Mouse (Mus musculus) embryonic facial prominence, embryonic 15.5 days (tissue): ENCODE measurements at regions not wholly inside any gene's neighbourhood (a gene's known extent, or its start where the extent isn't known, plus 50 kb on each side); places are given as distances from the start of the nearest gene placed in this dataset.

ENCODE experiments used
- ATAC-seq: fragments of 200-750 bp; cut with Nextera tagmentation; 2 replicates; pipeline ENCODE4 v1.8.0; 2017; ENCODE audit warnings: low read depth, moderate TSS enrichment; ENCODE audit not compliant: insufficient number of reproducible peaks, low FRiP score, low TSS enrichment
- H3K27ac ChIP-seq: fragments of 300-500 bp; sonication (generic); replicated peaks from 2 replicates; pipeline ENCODE4 v1.5.1; 2015; ENCODE audit warnings: mild to moderate bottlenecking, inconsistent platforms
- H3K27me3 ChIP-seq: fragments of 300-500 bp; sonication (generic); 2 replicates; pipeline ENCODE4 v1.6.1; 2015; ENCODE audit warnings: inconsistent platforms
- H3K36me3 ChIP-seq: fragments of 300-500 bp; sonication (generic); 2 replicates; pipeline ENCODE4 v1.6.1; 2015; ENCODE audit warnings: mild to moderate bottlenecking, inconsistent platforms
- H3K4me1 ChIP-seq: fragments of 300-500 bp; sonication (generic); 2 replicates; pipeline ENCODE4 v1.6.1; 2015; ENCODE audit warnings: inconsistent platforms
- H3K4me2 ChIP-seq: fragments of 300-500 bp; sonication (generic); replicated peaks from 2 replicates; pipeline ENCODE4 v1.6.1; 2015; ENCODE audit warnings: mild to moderate bottlenecking, inconsistent platforms
- H3K4me3 ChIP-seq: fragments of 300-500 bp; sonication (generic); replicated peaks from 2 replicates; pipeline ENCODE4 v1.5.1; 2015; ENCODE audit warnings: mild to moderate bottlenecking, inconsistent platforms
- H3K9ac ChIP-seq: fragments of 300-500 bp; sonication (generic); 2 replicates; pipeline ENCODE4 v1.6.1; 2015; ENCODE audit warnings: inconsistent platforms
- H3K9me3 ChIP-seq: fragments of 300-500 bp; sonication (generic); replicated peaks from 2 replicates; pipeline ENCODE4 v1.6.1; 2016; ENCODE audit warnings: inconsistent platforms
- WGBS: fragments of 180-500 bp; shearing (Covaris S2); methylation state at CpG from one replicate; pipeline ENCODE4 v1.1.7; 2015; 5-methylcytosine and 5-hydroxymethylcytosine counted together

GRCm38 (mm10) chr14:120102010-120102748 lies 59.9 kb upstream of the Oxgr1 start:
- 45% methylated on average over 7 of the region's 7 CpGs for WGBS
- no peaks in the 10 kb centered on the region for H3K4me1 ChIP-seq
- no peaks in the 10 kb centered on the region for H3K36me3 ChIP-seq
- no peak overlapping the region for H3K27ac ChIP-seq
- ATAC-seq: no peak
- no peaks in the 10 kb centered on the region for H3K27me3 ChIP-seq
- no peak overlapping the region for H3K4me2 ChIP-seq
- no peak overlapping the region for H3K4me3 ChIP-seq
- 0 out of 2 replicates have a peak, but pooled peaks cover 3% of the 10 kb centered on the region for H3K9me3 ChIP-seq
- no peak overlapping the region for H3K9ac ChIP-seq

GRCm38 (mm10) chr14:120102749-120103142 lies 60.5 kb upstream of the Oxgr1 start:
- Histone ChIP-seq H3K9me3 (0 out of 2 replicates have a peak, but pooled peaks cover 3% of the 10 kb centered on the region), H3K4me1 (no peaks in the 10 kb centered on the region), H3K27ac (no peak overlapping the region), H3K36me3 (no peaks in the 10 kb centered on the region), H3K27me3 (no peaks in the 10 kb centered on the region), H3K4me3 (no peak overlapping the region), H3K9ac (no peak overlapping the region), H3K4me2 (no peak overlapping the region)
- 28% methylated on average over 1 of the region's 1 CpGs for WGBS
- no peak for ATAC-seq

DNA sequence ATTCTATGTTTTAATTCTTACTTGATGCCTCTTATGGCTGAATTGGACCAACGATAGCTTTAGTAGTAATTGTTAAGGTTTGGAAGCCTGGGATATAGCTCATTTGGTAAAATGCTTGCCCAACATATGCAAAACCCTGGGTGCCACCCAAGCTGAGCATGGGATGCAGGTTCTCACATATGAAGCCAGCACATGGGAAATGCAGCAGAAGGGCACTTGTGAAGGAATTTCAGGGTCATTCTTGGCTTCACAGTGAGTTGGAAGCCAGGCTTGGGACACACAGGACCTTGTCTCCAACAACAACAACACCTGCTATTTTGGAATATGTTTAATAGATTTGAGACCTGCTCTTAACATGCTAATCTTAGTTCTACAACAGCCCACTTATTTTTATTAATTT lies 67.6 kb upstream of the Oxgr1 start:
- Histone ChIP-seq H3K4me1 (no peaks in the 10 kb centered on the region), H3K9ac (no peak overlapping the region)

DNA sequence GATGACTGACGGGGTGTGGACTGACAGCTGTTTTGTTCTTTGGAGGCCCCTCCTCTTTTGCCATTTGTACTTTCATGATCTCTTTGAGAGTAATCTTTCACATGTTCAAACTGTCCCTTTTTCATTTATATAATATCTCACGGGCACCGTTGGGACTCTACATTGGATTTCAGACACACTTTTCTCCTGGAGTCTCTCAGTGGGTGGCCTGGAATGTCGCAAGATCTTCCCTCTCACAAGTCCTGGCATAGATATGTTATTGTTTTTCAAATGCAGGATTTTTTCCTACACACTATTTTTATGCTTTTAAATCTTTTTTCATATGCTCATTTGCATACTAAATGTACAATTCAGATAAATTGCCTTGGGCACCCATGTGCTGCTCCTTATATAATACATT lies 71.1 kb upstream of the Oxgr1 start:
- Histone ChIP-seq H3K4me3 (no peak overlapping the region), H3K4me1 (no peaks in the 10 kb centered on the region), H3K9me3 (no peaks in the 10 kb centered on the region), H3K27me3 (no peaks in the 10 kb centered on the region), H3K27ac (no peak overlapping the region), H3K4me2 (no peak overlapping the region), H3K36me3 (no peaks in the 10 kb centered on the region), H3K9ac (no peak overlapping the region)
- 47% methylated on average over 4 of the region's 4 CpGs for WGBS
- no peak for ATAC-seq

More for the DNA sequence above, 67.6 kb upstream of the Oxgr1 start:
- H3K9me3 ChIP-seq: no peaks in the 10 kb centered on the region
- no peak overlapping the region for H3K4me3 ChIP-seq
- no peak overlapping the region for H3K4me2 ChIP-seq
- WGBS: 96% methylated on average over 1 of the region's 1 CpGs
- no peaks in the 10 kb centered on the region for H3K27me3 ChIP-seq
- no peaks in the 10 kb centered on the region for H3K36me3 ChIP-seq
- no peak for ATAC-seq
- H3K27ac ChIP-seq: no peak overlapping the region

GRCm38 (mm10) chr14:120118582-120118981 lies 76.3 kb upstream of the Oxgr1 start:
- H3K9ac ChIP-seq: no peak overlapping the region
- no peak overlapping the region for H3K27ac ChIP-seq
- ATAC-seq: no peak
- H3K4me1 ChIP-seq: no peaks in the 10 kb centered on the region
- H3K4me3 ChIP-seq: no peak overlapping the region
- no peaks in the 10 kb centered on the region for H3K27me3 ChIP-seq
- no peaks in the 10 kb centered on the region for H3K9me3 ChIP-seq
- H3K4me2 ChIP-seq: no peak overlapping the region
- no peaks in the 10 kb centered on the region for H3K36me3 ChIP-seq
- WGBS: 83% methylated on average over 7 of the region's 7 CpGs

- no peak overlapping the region for H3K9ac ChIP-seq
- H3K4me3 ChIP-seq: no peak overlapping the region
- H3K27me3 ChIP-seq: no peaks in the 10 kb centered on the region
- no peak overlapping the region for H3K4me2 ChIP-seq
- H3K4me1 ChIP-seq: no peaks in the 10 kb centered on the region
- no peaks in the 10 kb centered on the region for H3K36me3 ChIP-seq
- 83% methylated on average over 5 of the region's 5 CpGs for WGBS
- H3K9me3 ChIP-seq: no peaks in the 10 kb centered on the region
- no peak overlapping the region for H3K27ac ChIP-seq
- ATAC-seq: no peak
These were observed 76.9 kb upstream of the Oxgr1 start for GRCm38 (mm10) chr14:120119094-120119501.

DNA sequence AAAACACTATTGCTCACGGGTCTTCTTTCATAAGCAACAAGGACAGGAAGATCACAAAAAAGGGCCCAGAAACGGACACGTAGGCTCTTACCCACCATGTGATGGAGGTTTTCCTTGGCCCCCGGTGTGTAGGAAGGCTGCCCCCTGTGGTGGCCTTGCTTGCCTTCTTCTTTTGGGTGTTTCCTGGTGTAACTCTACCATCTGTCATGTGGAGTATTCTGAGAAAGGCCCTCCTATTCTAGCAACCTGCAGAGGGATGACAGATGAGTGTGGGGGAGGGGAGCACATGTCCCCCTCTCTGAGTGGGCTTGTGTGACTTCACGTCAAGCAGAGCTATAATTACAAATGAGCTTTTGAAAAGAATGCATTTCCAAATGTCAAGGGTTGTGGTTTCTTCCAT lies 77.3 kb upstream of the Oxgr1 start:
- WGBS: 70% methylated on average over 5 of the region's 5 CpGs

GRCm38 (mm10) chr14:120120261-120120660 lies 78.0 kb upstream of the Oxgr1 start:
- Histone ChIP-seq H3K9ac (no peak overlapping the region), H3K4me2 (no peak overlapping the region), H3K4me1 (no peaks in the 10 kb centered on the region), H3K36me3 (no peaks in the 10 kb centered on the region), H3K9me3 (no peaks in the 10 kb centered on the region), H3K27ac (no peak overlapping the region), H3K4me3 (no peak overlapping the region), H3K27me3 (no peaks in the 10 kb centered on the region)
- no peak for ATAC-seq
- WGBS: 85% methylated on average over 5 of the region's 5 CpGs

More for the DNA sequence above, 77.3 kb upstream of the Oxgr1 start:
- Histone ChIP-seq H3K27me3 (no peaks in the 10 kb centered on the region), H3K4me1 (no peaks in the 10 kb centered on the region), H3K27ac (no peak overlapping the region), H3K9me3 (no peaks in the 10 kb centered on the region), H3K4me2 (no peak overlapping the region), H3K9ac (no peak overlapping the region), H3K36me3 (no peaks in the 10 kb centered on the region), H3K4me3 (no peak overlapping the region)
- ATAC-seq: no peak

- 91% methylated on average over 5 of the region's 5 CpGs for WGBS
- Histone ChIP-seq H3K27me3 (no peaks in the 10 kb centered on the region), H3K9ac (no peak overlapping the region), H3K4me3 (no peak overlapping the region), H3K36me3 (no peaks in the 10 kb centered on the region), H3K9me3 (no peaks in the 10 kb centered on the region), H3K4me1 (no peaks in the 10 kb centered on the region), H3K27ac (no peak overlapping the region), H3K4me2 (no peak overlapping the region)
- ATAC-seq: no peak
These were observed 83.1 kb upstream of the Oxgr1 start for GRCm38 (mm10) chr14:120125315-120125714.

- H3K4me2 ChIP-seq: no peak overlapping the region
- no peaks in the 10 kb centered on the region for H3K27me3 ChIP-seq
- H3K4me1 ChIP-seq: no peaks in the 10 kb centered on the region
- H3K36me3 ChIP-seq: no peaks in the 10 kb centered on the region
- WGBS: 72% methylated on average over 5 of the region's 5 CpGs
- ATAC-seq: no peak
- no peak overlapping the region for H3K4me3 ChIP-seq
- no peaks in the 10 kb centered on the region for H3K9me3 ChIP-seq
- H3K27ac ChIP-seq: no peak overlapping the region
- no peak overlapping the region for H3K9ac ChIP-seq
These were observed 85.2 kb upstream of the Oxgr1 start for GRCm38 (mm10) chr14:120127481-120127880.

DNA sequence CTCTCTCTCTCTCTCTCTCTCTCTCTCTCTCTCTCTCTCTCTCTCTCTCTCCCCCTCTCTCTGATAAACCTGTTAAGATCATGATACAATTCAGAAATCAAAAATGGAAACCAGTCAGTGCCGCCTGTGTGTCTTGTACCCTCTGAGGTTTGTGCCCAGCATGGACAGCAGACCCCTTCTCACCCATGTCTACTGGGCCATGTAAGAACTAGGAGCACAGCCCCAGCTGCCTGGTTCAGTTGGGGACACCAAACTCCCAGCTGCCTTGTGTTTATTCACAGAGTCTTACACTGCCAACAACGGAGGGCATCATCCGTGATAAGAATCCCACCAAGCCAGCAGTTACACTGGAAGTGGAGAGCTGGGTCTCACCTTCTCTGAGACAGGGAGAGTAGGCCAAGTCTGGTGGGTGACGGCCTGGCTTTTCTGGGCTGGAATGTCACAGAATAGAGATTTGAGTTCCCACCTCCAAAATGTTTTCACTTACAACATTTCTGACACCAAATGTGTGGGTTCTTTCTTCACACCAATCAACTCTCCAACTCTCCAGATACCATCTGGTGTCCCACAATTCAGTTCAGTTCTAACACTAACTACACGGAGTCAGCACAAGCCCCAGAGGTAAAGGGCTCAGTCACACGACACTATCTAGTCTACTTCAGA lies 92.2 kb upstream of the Oxgr1 start:
- WGBS: 83% methylated on average over 6 of the region's 6 CpGs
- no peak overlapping the region for H3K4me3 ChIP-seq
- no peak for ATAC-seq
- H3K9ac ChIP-seq: no peak overlapping the region
- H3K36me3 ChIP-seq: no peaks in the 10 kb centered on the region
- peaks cover 12% of the 10 kb centered on the region; the same call in 1 of the 2 replicates for H3K4me1 ChIP-seq
- H3K9me3 ChIP-seq: no peaks in the 10 kb centered on the region
- H3K27me3 ChIP-seq: no peaks in the 10 kb centered on the region
- H3K27ac ChIP-seq: no peak overlapping the region
- H3K4me2 ChIP-seq: no peak overlapping the region
